Mouse (Mus musculus) cortical plate, adult 2 months (tissue): ENCODE measurements around the gene Vmn2r23.

Experiments
- CTCF ChIP-seq: fragments of 200-500 bp; IDR thresholded peaks from 2 replicates; pipeline ENCODE4 v1.5.1; 2011; ENCODE audit warnings: mild to moderate bottlenecking, control low read depth, low read length; ENCODE audit not compliant: insufficient read depth; ENCODE audit errors: extremely low read depth
- POLR2A ChIP-seq: fragments of 200-500 bp; IDR thresholded peaks from 2 replicates; pipeline ENCODE4 v1.6.1; 2011; ENCODE audit warnings: mild to moderate bottlenecking, low read length, control low read depth; ENCODE audit not compliant: insufficient read depth; ENCODE audit errors: extremely low read depth

DNA sequence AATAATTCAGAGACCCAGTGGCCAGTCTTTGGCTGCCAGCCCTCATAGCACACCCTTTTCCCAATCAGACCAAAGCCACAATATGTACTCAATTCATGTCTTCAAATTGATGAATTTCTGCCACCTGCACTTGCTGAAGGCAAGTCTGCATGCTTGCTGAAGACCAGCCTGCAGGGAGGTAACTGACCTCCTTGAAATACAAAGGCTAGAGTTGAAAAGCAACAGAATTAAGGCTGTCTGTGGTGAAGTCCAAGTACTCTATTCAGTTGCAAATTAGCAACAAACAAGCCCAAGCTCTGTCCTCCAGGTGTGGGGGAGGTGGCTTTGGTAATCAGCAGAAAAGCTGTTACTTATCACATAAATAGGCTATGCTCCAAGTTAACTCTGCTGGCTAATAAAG is 5.3 kb upstream of the Vmn2r23 start:
- TF ChIP-seq POLR2A (no peak), CTCF (no peak)
